Mouse (Mus musculus) intestine, embryonic 15.5 days (tissue): ENCODE results near the gene Dlgap1. TPM values are rescaled to one million over a fixed set of nuclear protein-coding genes. Genes with fewer than 3 reads are reported as not detected.

Source experiments
- ATAC-seq: fragments of 200-750 bp; cut with Nextera tagmentation; 2 replicates; pipeline ENCODE4 v1.8.0; 2017; ENCODE audit warnings: moderate TSS enrichment, moderate library complexity
- H3K27ac ChIP-seq: fragments of 300-500 bp; sonication (generic); 2 replicates; pipeline ENCODE4 v1.5.1; 2015; ENCODE audit warnings: mild to moderate bottlenecking, inconsistent platforms
- H3K27me3 ChIP-seq: fragments of 300-500 bp; sonication (generic); replicated peaks from 2 replicates; pipeline ENCODE4 v1.6.1; 2015; ENCODE audit warnings: inconsistent platforms
- H3K36me3 ChIP-seq: fragments of 300-500 bp; sonication (generic); 2 replicates; pipeline ENCODE4 v1.6.1; 2015; ENCODE audit warnings: inconsistent platforms
- H3K4me1 ChIP-seq: fragments of 300-500 bp; sonication (generic); replicated peaks from 2 replicates; pipeline ENCODE4 v1.6.1; 2015; ENCODE audit warnings: inconsistent platforms
- H3K4me2 ChIP-seq: fragments of 300-500 bp; sonication (generic); replicated peaks from 2 replicates; pipeline ENCODE4 v1.6.1; 2015; ENCODE audit warnings: mild to moderate bottlenecking, inconsistent platforms
- H3K4me3 ChIP-seq: fragments of 300-500 bp; sonication (generic); replicated peaks from 2 replicates; pipeline ENCODE4 v1.5.1; 2015; ENCODE audit warnings: inconsistent platforms
- H3K9ac ChIP-seq: fragments of 300-500 bp; sonication (generic); 2 replicates; pipeline ENCODE4 v1.6.1; 2015; ENCODE audit warnings: inconsistent platforms
- H3K9me3 ChIP-seq: fragments of 300-500 bp; sonication (generic); 2 replicates; pipeline ENCODE4 v1.6.1; 2016; ENCODE audit warnings: inconsistent platforms
- WGBS: fragments of 180-500 bp; shearing (Covaris S2); methylation state at CpG from one replicate; pipeline ENCODE4 v1.1.7; 2015; 5-methylcytosine and 5-hydroxymethylcytosine counted together
- polyA plus RNA-seq: library from polyadenylated mRNA; unstranded; fragments of >200 nt; fragmentation: Nextera tagmentation; extraction: Ambion mirVana; gene quantifications from 2 replicates; pipeline ENCODE4 v1.2.1, GENCODE M21; 2015

The Dlgap1 gene
- polyA plus RNA-seq, 1 experiment from 2014 or later, result 1.6 TPM

GRCm38 (mm10) chr17:70850996-70851991 is 882.4 kb downstream of the Dlgap1 start:
- H3K27me3 ChIP-seq, result no peaks in the 10 kb centered on the region
- peak overlapping the region; percentile 76 for H3K4me3 ChIP-seq
- ATAC-seq, result peak; percentile 64
- H3K4me1 ChIP-seq, result peaks cover 6% of the 10 kb centered on the region
- H3K27ac ChIP-seq, result peak overlapping the region; percentile 99
- under 1% methylated on average over 54 of the region's 54 CpGs for WGBS
- peak overlapping the region; percentile 99 for H3K4me2 ChIP-seq
- H3K9ac ChIP-seq, result peak overlapping the region; percentile 92
- H3K9me3 ChIP-seq, result no peaks in the 10 kb centered on the region
- no peaks in the 10 kb centered on the region for H3K36me3 ChIP-seq

GRCm38 (mm10) chr17:70852011-70852685 is 883.3 kb downstream of the Dlgap1 start:
- Histone ChIP-seq H3K4me1 (0 out of 2 replicates have a peak, but pooled peaks cover 5% of the 10 kb centered on the region), H3K9ac (peak overlapping the region; percentile 92), H3K4me2 (peak overlapping the region; percentile 99), H3K4me3 (peak overlapping the region; percentile 76), H3K36me3 (no peaks in the 10 kb centered on the region), H3K27ac (peak overlapping the region; percentile 99), H3K9me3 (no peaks in the 10 kb centered on the region), H3K27me3 (no peaks in the 10 kb centered on the region)
- peak; percentile 21 for ATAC-seq
- WGBS, result under 1% methylated on average over 29 of the region's 29 CpGs

- peak overlapping the region; percentile 92 for H3K9ac ChIP-seq
- H3K27ac ChIP-seq, result peak overlapping the region; percentile 99
- H3K4me1 ChIP-seq, result 0 out of 2 replicates have a peak, but pooled peaks cover 5% of the 10 kb centered on the region
- peak overlapping the region; percentile 99 for H3K4me2 ChIP-seq
- H3K4me3 ChIP-seq, result peak overlapping the region; percentile 76
- H3K36me3 ChIP-seq, result no peaks in the 10 kb centered on the region
- no peaks in the 10 kb centered on the region for H3K9me3 ChIP-seq
- peak; percentile 56 for ATAC-seq
- WGBS, result under 1% methylated on average over 51 of the region's 51 CpGs
- no peaks in the 10 kb centered on the region for H3K27me3 ChIP-seq
These were observed 884.0 kb downstream of the Dlgap1 start for GRCm38 (mm10) chr17:70852686-70853386.

- WGBS, result under 1% methylated on average over 29 of the region's 29 CpGs
- H3K27ac ChIP-seq, result peak within 1 kb of the TSS; percentile 99
- ATAC-seq, result peak; percentile 20; the same call in 1 of the 2 replicates
These were observed 884.6 kb downstream of the Dlgap1 start, which contains the start of gene Tgif1 for GRCm38 (mm10) chr17:70853436-70853905. Tgif1 (minus strand) TSS chr17:70853546.

GRCm38 (mm10) chr17:70854021-70854420 is 885.1 kb downstream of the Dlgap1 start:
- WGBS, result 25% methylated on average over 6 of the region's 6 CpGs
- 0 out of 2 replicates have a peak overlapping the region, but pooled peaks have one; percentile 92 for H3K9ac ChIP-seq
- H3K9me3 ChIP-seq, result no peaks in the 10 kb centered on the region
- peak overlapping the region; percentile 99 for H3K4me2 ChIP-seq
- no peaks in the 10 kb centered on the region for H3K27me3 ChIP-seq
- H3K27ac ChIP-seq, result peak overlapping the region; percentile 99
- no peaks in the 10 kb centered on the region for H3K36me3 ChIP-seq
- H3K4me3 ChIP-seq, result peak overlapping the region; percentile 76
- ATAC-seq, result no peak
- H3K4me1 ChIP-seq, result 0 out of 2 replicates have a peak, but pooled peaks cover 5% of the 10 kb centered on the region

More at GRCm38 (mm10) chr17:70853436-70853905, 884.6 kb downstream of the Dlgap1 start, which contains the start of gene Tgif1:
- Histone ChIP-seq H3K36me3 (no peaks in the 10 kb centered on the region), H3K27me3 (no peaks in the 10 kb centered on the region), H3K4me2 (peak within 1 kb of the TSS; percentile 99), H3K9me3 (no peaks in the 10 kb centered on the region), H3K4me3 (peak within 1 kb of the TSS; percentile 76), H3K4me1 (0 out of 2 replicates have a peak, but pooled peaks cover 5% of the 10 kb centered on the region), H3K9ac (peak within 1 kb of the TSS; percentile 92)

GRCm38 (mm10) chr17:70856871-70857415 is 888.1 kb downstream of the Dlgap1 start:
- ATAC-seq, result peak; percentile 36
- peak overlapping the region; percentile 26; the same call in 1 of the 2 replicates for H3K4me2 ChIP-seq
- H3K9me3 ChIP-seq, result no peaks in the 10 kb centered on the region
- H3K9ac ChIP-seq, result no peak overlapping the region
- 0 out of 2 replicates have a peak, but pooled peaks cover 7% of the 10 kb centered on the region for H3K4me1 ChIP-seq
- no peak overlapping the region for H3K27ac ChIP-seq
- no peaks in the 10 kb centered on the region for H3K36me3 ChIP-seq
- no peaks in the 10 kb centered on the region for H3K27me3 ChIP-seq
- 0 out of 2 replicates have a peak overlapping the region, but pooled peaks have one; percentile 2 for H3K4me3 ChIP-seq
- 42% methylated on average over 12 of the region's 12 CpGs for WGBS

- no peaks in the 10 kb centered on the region for H3K9me3 ChIP-seq
- ATAC-seq, result no peak
- H3K27ac ChIP-seq, result no peak overlapping the region
- no peak overlapping the region for H3K4me2 ChIP-seq
- WGBS, result 83% methylated on average over 4 of the region's 4 CpGs
- H3K27me3 ChIP-seq, result no peaks in the 10 kb centered on the region
- H3K4me3 ChIP-seq, result no peak overlapping the region
- no peak overlapping the region for H3K9ac ChIP-seq
- no peaks in the 10 kb centered on the region for H3K36me3 ChIP-seq
- H3K4me1 ChIP-seq, result 0 out of 2 replicates have a peak, but pooled peaks cover 6% of the 10 kb centered on the region
These were observed 889.9 kb downstream of the Dlgap1 start for GRCm38 (mm10) chr17:70858814-70859213.

GRCm38 (mm10) chr17:70864117-70864516 is 895.2 kb downstream of the Dlgap1 start:
- no peak overlapping the region for H3K27ac ChIP-seq
- no peaks in the 10 kb centered on the region for H3K27me3 ChIP-seq
- 97% methylated on average over 8 of the region's 8 CpGs for WGBS
- no peak overlapping the region for H3K9ac ChIP-seq
- no peaks in the 10 kb centered on the region for H3K9me3 ChIP-seq
- H3K4me3 ChIP-seq, result no peak overlapping the region
- no peaks in the 10 kb centered on the region for H3K36me3 ChIP-seq
- H3K4me2 ChIP-seq, result no peak overlapping the region
- H3K4me1 ChIP-seq, result 0 out of 2 replicates have a peak, but pooled peaks cover 2% of the 10 kb centered on the region
- no peak for ATAC-seq

GRCm38 (mm10) chr17:70864645-70865044 is 895.8 kb downstream of the Dlgap1 start:
- H3K4me2 ChIP-seq, result no peak overlapping the region
- 0 out of 2 replicates have a peak, but pooled peaks cover 2% of the 10 kb centered on the region for H3K4me1 ChIP-seq
- H3K4me3 ChIP-seq, result no peak overlapping the region
- WGBS, result 72% methylated on average over 3 of the region's 3 CpGs
- ATAC-seq, result 0 out of 2 replicates have a peak, but pooled peaks have one; percentile 24
- H3K36me3 ChIP-seq, result no peaks in the 10 kb centered on the region
- no peak overlapping the region for H3K9ac ChIP-seq
- no peaks in the 10 kb centered on the region for H3K27me3 ChIP-seq
- H3K9me3 ChIP-seq, result no peaks in the 10 kb centered on the region
- H3K27ac ChIP-seq, result no peak overlapping the region

- Histone ChIP-seq H3K27me3 (no peaks in the 10 kb centered on the region), H3K4me3 (no peak overlapping the region), H3K9ac (no peak overlapping the region), H3K4me2 (no peak overlapping the region), H3K27ac (no peak overlapping the region), H3K4me1 (0 out of 2 replicates have a peak, but pooled peaks cover 2% of the 10 kb centered on the region), H3K9me3 (no peaks in the 10 kb centered on the region), H3K36me3 (no peaks in the 10 kb centered on the region)
- 62% methylated on average over 10 of the region's 10 CpGs for WGBS
- ATAC-seq, result peak; percentile 54
These were observed 896.3 kb downstream of the Dlgap1 start for GRCm38 (mm10) chr17:70865060-70865604.

- H3K9ac ChIP-seq, result no peak overlapping the region
- no peak for ATAC-seq
These were observed 897.2 kb downstream of the Dlgap1 start for GRCm38 (mm10) chr17:70866029-70866428.

More at GRCm38 (mm10) chr17:70866029-70866428, 897.2 kb downstream of the Dlgap1 start:
- no peak overlapping the region for H3K4me3 ChIP-seq
- H3K27me3 ChIP-seq, result no peaks in the 10 kb centered on the region
- H3K9me3 ChIP-seq, result no peaks in the 10 kb centered on the region
- WGBS, result 86% methylated on average over 5 of the region's 5 CpGs
- 0 out of 2 replicates have a peak, but pooled peaks cover 2% of the 10 kb centered on the region for H3K4me1 ChIP-seq
- no peak overlapping the region for H3K27ac ChIP-seq
- H3K4me2 ChIP-seq, result no peak overlapping the region
- no peaks in the 10 kb centered on the region for H3K36me3 ChIP-seq
